Mouse (Mus musculus) small intestine, adult 2 months (tissue): ENCODE measurements at regions not wholly inside any gene's neighbourhood (a gene's known extent, or its start where the extent isn't known, plus 50 kb on each side); places are given as distances from the start of the nearest gene placed in this dataset.
A peak's percentile ranks its signal among the peaks of the same experiment; 100 is the strongest.
"Not testable (repeated sequence)": the region's sequence is repeated elsewhere in the genome, so short reads cannot be mapped to it uniquely, and the experiment has no call there.

Source experiments
- H3K27ac ChIP-seq: fragments of 200-500 bp; 2 replicates; pipeline ENCODE4 v1.5.1; 2012; ENCODE audit warnings: low read depth, low read length, control low read depth, inconsistent platforms; ENCODE audit not compliant: insufficient read depth
- H3K27me3 ChIP-seq: fragments of 200-500 bp; 2 replicates; pipeline ENCODE4 v1.6.1; 2012; ENCODE audit warnings: mild to moderate bottlenecking, moderate library complexity, low read length, inconsistent platforms; ENCODE audit not compliant: control insufficient read depth, insufficient read depth
- H3K36me3 ChIP-seq: fragments of 200-500 bp; 2 replicates; pipeline ENCODE4 v1.6.1; 2012; ENCODE audit warnings: mild to moderate bottlenecking, low read length, control low read depth, inconsistent platforms; ENCODE audit not compliant: control insufficient read depth, insufficient read depth
- H3K4me1 ChIP-seq: fragments of 200-500 bp; 2 replicates; pipeline ENCODE4 v1.6.1; 2012; ENCODE audit warnings: low read length, inconsistent platforms, mixed read lengths; ENCODE audit not compliant: control insufficient read depth, insufficient read depth, insufficient read length
- H3K4me3 ChIP-seq: fragments of 200-500 bp; 2 replicates; pipeline ENCODE4 v1.5.1; 2012; ENCODE audit warnings: low read depth, mild to moderate bottlenecking, control low read depth, inconsistent platforms, low read length, moderate library complexity
- CTCF ChIP-seq: fragments of 200-500 bp; IDR thresholded peaks from 2 replicates; pipeline ENCODE4 v1.5.1; 2012; ENCODE audit warnings: low read depth, mild to moderate bottlenecking, control low read depth, inconsistent platforms, low read length, moderate library complexity, mixed read lengths; ENCODE audit not compliant: insufficient replicate concordance, insufficient read length; ENCODE audit errors: extremely low read depth
- POLR2A ChIP-seq: fragments of 200-500 bp; IDR thresholded peaks from 2 replicates; pipeline ENCODE4 v1.6.1; 2012; ENCODE audit warnings: low read depth, mild to moderate bottlenecking, control low read depth, inconsistent platforms, low read length, moderate library complexity
- WGBS: fragments of 180-500 bp; shearing (Covaris S2); methylation state at CpG from one replicate; pipeline ENCODE4 v1.1.7; 2018; 5-methylcytosine and 5-hydroxymethylcytosine counted together

DNA sequence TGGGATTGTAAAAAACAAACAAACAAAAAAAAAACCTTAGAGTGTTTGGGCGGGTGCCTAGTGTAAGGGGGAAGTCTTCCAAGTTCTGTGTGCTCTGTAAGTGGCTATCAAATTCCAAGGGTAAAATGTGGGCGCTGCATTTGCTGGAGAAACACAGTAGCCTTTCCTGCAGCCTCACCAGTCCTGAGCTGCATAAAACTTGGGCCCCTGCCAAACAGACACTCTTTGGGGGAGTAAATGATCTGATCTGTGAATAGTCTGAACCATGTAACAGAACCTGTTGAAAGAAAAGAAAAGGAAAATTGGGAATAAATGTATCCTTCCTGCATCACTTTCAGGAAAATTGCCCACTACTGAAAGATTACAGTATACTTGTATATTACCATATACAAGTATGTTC lies 126.4 kb upstream of the Cldn34b3 start:
- WGBS, result 19% methylated on average over 2 of the region's 2 CpGs

GRCm38 (mm10) chrX:76141022-76141421 lies 123.1 kb upstream of the Cldn34b3 start:
- WGBS, result 68% methylated on average over 2 of the region's 2 CpGs
- TF ChIP-seq POLR2A, result no peak
- no peak for TF ChIP-seq CTCF
- Histone ChIP-seq H3K27ac (no peak overlapping the region), H3K36me3 (no peaks in the 10 kb centered on the region), H3K4me3 (no peak overlapping the region), H3K4me1 (no peaks in the 10 kb centered on the region), H3K27me3 (no peaks in the 10 kb centered on the region)

More for the DNA sequence above, 126.4 kb upstream of the Cldn34b3 start:
- Histone ChIP-seq H3K27me3 (no peaks in the 10 kb centered on the region), H3K4me3 (no peak overlapping the region), H3K27ac (no peak overlapping the region), H3K36me3 (no peaks in the 10 kb centered on the region), H3K4me1 (no peaks in the 10 kb centered on the region)
- TF ChIP-seq CTCF, result no peak
- no peak for TF ChIP-seq POLR2A

- not testable (repeated sequence) for H3K27me3 ChIP-seq, H3K36me3 ChIP-seq, H3K4me1 ChIP-seq, H3K4me3 ChIP-seq, H3K27ac ChIP-seq
- WGBS, result 84% methylated on average over 2 of the region's 2 CpGs
Measured at GRCm38 (mm10) chrX:76174806-76175205, 89.3 kb upstream of the Cldn34b3 start.

GRCm38 (mm10) chrX:76181446-76182148 lies 82.5 kb upstream of the Cldn34b3 start:
- WGBS, result 63% methylated on average over 4 of the region's 4 CpGs

GRCm38 (mm10) chrX:76200607-76201006 lies 63.5 kb upstream of the Cldn34b3 start:
- TF ChIP-seq POLR2A (no peak), CTCF (no peak)
- H3K4me1 ChIP-seq, result no peaks in the 10 kb centered on the region
- H3K4me3 ChIP-seq, result no peak overlapping the region
- H3K27me3 ChIP-seq, result no peaks in the 10 kb centered on the region
- H3K36me3 ChIP-seq, result no peaks in the 10 kb centered on the region
- no peak overlapping the region for H3K27ac ChIP-seq
- WGBS, result 26% methylated on average over 1 of the region's 1 CpGs

More at GRCm38 (mm10) chrX:76181446-76182148, 82.5 kb upstream of the Cldn34b3 start:
- TF ChIP-seq CTCF (no peak), POLR2A (no peak)
- Histone ChIP-seq H3K27me3 (no peaks in the 10 kb centered on the region), H3K4me3 (no peak overlapping the region), H3K27ac (no peak overlapping the region), H3K36me3 (no peaks in the 10 kb centered on the region), H3K4me1 (no peaks in the 10 kb centered on the region)

DNA sequence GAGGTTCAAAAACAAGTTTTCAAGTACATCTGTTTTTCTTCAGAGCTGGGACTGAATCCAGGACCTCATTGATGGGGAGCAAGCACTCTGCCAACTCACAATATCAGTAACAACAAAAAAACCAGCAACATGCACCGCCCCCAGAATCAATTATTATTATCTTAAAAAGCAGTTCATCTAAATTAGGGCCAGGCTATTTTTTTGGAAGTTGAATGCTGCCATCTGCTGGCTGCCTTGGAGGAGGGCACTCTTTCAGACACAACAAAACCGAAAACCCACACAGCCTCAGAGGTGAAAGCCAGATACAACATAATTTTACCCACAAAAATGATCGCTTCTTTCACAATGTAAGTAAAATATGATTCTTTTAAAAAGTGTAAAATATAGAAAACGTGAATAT lies 62.7 kb upstream of the Cldn34b3 start:
- TF ChIP-seq CTCF (peak; percentile 15; the same call in 1 of the 2 replicates), POLR2A (no peak)

More for the DNA sequence above, 62.7 kb upstream of the Cldn34b3 start:
- H3K4me3 ChIP-seq, result no peak overlapping the region
- no peaks in the 10 kb centered on the region for H3K36me3 ChIP-seq
- no peaks in the 10 kb centered on the region for H3K27me3 ChIP-seq
- no peak overlapping the region for H3K27ac ChIP-seq
- no peaks in the 10 kb centered on the region for H3K4me1 ChIP-seq
- 17% methylated on average over 4 of the region's 4 CpGs for WGBS
